Comparison of ENCODE assay signal across 1 mouse cellular context in genomic region chr11:61930098-61930517, GRCm38 (mm10).
TF ChIP-seq lines count a peak whose summit lies in the region.

TSS of gene Akap10 (minus strand) at chr11:61930252.

TF ChIP-seq in CH12.LX, 34 proteins besides CTCF, POLR2A, EP300 and RAD21 (continued from another document):
- 0 out of 2 replicates have a peak, but pooled peaks have one; percentile 26 for TF ChIP-seq UBTF (IDR thresholded peaks at IDR 0.05; ENCODE audit: low read depth, low read length)
- peak; percentile 72; the same call in 1 of the 2 replicates for TF ChIP-seq CHD2 (IDR thresholded peaks at IDR 0.05; ENCODE audit: low read length)
- TF ChIP-seq ZNF384 (IDR thresholded peaks at IDR 0.05; ENCODE audit: low read depth, low read length), result no peak
- TF ChIP-seq USF1 (IDR thresholded peaks at IDR 0.05; ENCODE audit: low read depth, low read length), result peak; percentile 100
- peak; percentile 92 for TF ChIP-seq SIN3A (IDR thresholded peaks at IDR 0.05; ENCODE audit: low read length)
- TF ChIP-seq POLR2AphosphoS2 (IDR thresholded peaks at IDR 0.05; ENCODE audit: low read depth, low read length), result peak; percentile 83
- peak; percentile 75 for TF ChIP-seq MEF2A (IDR thresholded peaks at IDR 0.05; ENCODE audit: borderline replicate concordance, low read depth, low read length)
- peak; percentile 82 for TF ChIP-seq HCFC1 (IDR thresholded peaks at IDR 0.05; ENCODE audit: low read depth, low read length)
- 0 out of 2 replicates have a peak, but pooled peaks have one; percentile 74 for TF ChIP-seq TBP (conservative IDR thresholded peaks at IDR 0.05; ENCODE audit: low read depth, low read length)
- no peak for TF ChIP-seq ZC3H11A (IDR thresholded peaks at IDR 0.05; ENCODE audit: low read depth, low read length)
- peak; percentile 91 for TF ChIP-seq BHLHE40 (IDR thresholded peaks at IDR 0.05; ENCODE audit: low read depth, low read length)
- no peak for TF ChIP-seq JUN (IDR thresholded peaks at IDR 0.05; ENCODE audit: insufficient read depth, low read depth, low read length)
TF ChIP-seq in CH12.LX: peak in this region for 23.
